Mouse (Mus musculus): ENCODE results near the gene Bmp4. TPM values are rescaled to one million over a fixed set of nuclear protein-coding genes. Genes with fewer than 3 reads are reported as not detected.
A peak's percentile ranks its signal among the peaks of the same experiment; 100 is the strongest.

The Bmp4 gene
- total RNA-seq (2021) = 10 to 100 TPM; 13.3 to 17.8 TPM

DNA sequence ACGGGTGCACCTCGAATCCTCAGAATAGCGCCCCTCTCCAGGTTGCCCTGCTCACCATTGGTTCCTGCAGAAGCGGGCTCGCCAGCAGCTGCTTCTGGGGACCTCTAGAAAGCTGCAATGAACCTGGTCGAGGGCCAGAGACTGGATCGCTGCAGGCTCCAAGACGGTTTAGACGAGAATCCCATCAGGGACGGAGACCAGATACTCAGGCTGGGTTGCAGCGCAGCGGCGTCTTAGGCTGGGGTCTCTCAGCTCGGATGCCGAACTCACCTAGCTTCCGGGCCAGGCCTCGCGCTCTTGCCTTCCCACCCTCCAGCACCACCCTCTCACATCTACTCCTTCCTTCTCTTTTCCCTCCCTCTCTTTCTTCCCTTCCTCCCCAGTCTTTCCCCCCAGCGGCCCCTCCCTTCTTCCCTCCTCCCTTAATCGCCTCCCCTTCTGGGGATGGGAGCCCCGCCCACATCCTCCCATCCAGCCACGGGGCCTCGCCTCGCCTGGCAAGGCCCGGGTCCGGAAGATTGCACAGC lies at the start of gene Bmp4:
TSS of gene Bmp4 (minus strand) at position 421 of the 527 bp plus-strand sequence.
- intact Hi-C loops (cut with DNase I) = no loop called here
- peak; percentile 53 to 69 for DNase-seq

DNA sequence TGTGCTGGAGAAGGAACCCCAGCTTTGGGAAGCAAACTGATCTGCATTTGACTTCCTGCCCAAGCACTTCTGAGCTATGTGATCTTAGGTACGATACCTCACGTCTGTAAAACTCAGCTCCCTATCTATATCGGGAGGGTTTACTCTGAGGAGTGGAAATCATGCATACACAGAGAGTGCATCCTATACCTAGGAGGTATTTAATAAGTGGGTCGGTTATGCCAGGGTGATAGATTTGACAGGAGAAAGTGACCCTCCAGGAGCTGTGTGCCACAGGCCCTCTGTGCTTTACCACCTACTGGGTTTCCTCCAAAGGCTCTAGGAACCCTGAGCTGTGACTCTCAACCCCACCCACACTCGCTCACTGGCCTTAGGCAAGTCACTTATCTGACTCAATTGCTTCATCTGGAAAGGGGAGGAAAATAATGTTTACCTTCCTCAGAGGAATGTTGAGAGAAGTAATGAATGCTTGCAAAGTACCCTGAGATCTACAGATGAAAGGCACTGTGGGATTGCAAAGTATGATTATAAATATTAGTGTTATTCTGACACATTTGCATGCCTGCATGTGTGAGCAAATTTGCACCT lies 49.1 kb upstream of the Bmp4 start:
- DNase-seq = no peak
- intact Hi-C loops (cut with DNase I) = no loop called here

- DNase-seq = no peak
- intact Hi-C loops (cut with DNase I) = no loop called here
These were observed 46.1 kb upstream of the Bmp4 start for GRCm38 (mm10) chr14:46436471-46437090.

GRCm38 (mm10) chr14:46430231-46430630 lies 39.8 kb upstream of the Bmp4 start:
- DNase-seq = no peak
- intact Hi-C loops (cut with DNase I) = no loop called here

DNA sequence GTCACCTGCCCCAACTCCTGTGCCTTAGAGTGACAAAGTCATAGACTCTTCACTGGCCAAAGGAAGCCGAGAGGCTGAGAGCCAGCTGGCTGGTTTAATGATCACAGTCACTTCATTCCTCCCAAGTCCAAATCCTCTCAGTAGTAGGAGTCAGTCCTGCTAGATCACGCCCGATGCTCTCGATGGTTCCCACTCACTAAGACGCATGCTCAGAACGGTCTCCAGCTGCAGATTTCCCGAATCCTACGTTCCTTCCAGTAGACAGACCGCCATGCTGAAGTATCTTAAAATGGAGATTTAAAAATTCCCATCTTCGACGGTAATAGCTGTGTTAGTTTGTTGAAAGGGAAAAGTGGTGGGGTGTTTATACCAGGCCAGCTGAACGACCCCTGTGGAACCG lies 36.8 kb upstream of the Bmp4 start:
- intact Hi-C loops (cut with DNase I) = no loop called here
- no peak for DNase-seq

GRCm38 (mm10) chr14:46421823-46422222 lies 31.4 kb upstream of the Bmp4 start:
- DNase-seq = no peak
- intact Hi-C loops (cut with DNase I) = no loop called here

DNA sequence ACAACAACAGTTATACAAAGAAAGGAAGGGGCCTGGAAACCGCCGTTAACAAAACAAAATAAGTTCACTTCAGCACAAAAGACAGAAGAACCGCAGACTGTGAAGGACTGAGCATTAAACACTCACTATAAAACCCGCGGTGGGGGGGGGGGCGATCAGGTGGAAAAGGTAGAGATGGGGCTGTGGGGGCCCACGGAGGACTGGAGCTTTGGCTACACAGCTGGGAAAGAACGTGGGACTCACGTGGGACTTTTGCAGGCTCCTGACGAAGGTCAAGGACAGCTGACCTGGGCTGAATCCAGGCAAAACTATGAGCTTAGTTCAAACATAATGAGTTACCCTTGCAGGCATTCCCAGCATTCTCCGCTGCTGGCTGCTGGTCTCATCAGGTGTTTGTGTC lies 28.8 kb upstream of the Bmp4 start:
- DNase-seq = no peak
- intact Hi-C loops (cut with DNase I) = no loop called here

- no peak for DNase-seq
- intact Hi-C loops (cut with DNase I) = no loop called here
These were observed 28.1 kb upstream of the Bmp4 start for GRCm38 (mm10) chr14:46418371-46419097.

- intact Hi-C loops (cut with DNase I) = no loop called here
- no peak for DNase-seq
These were observed 22.1 kb upstream of the Bmp4 start for GRCm38 (mm10) chr14:46412497-46413000.

DNA sequence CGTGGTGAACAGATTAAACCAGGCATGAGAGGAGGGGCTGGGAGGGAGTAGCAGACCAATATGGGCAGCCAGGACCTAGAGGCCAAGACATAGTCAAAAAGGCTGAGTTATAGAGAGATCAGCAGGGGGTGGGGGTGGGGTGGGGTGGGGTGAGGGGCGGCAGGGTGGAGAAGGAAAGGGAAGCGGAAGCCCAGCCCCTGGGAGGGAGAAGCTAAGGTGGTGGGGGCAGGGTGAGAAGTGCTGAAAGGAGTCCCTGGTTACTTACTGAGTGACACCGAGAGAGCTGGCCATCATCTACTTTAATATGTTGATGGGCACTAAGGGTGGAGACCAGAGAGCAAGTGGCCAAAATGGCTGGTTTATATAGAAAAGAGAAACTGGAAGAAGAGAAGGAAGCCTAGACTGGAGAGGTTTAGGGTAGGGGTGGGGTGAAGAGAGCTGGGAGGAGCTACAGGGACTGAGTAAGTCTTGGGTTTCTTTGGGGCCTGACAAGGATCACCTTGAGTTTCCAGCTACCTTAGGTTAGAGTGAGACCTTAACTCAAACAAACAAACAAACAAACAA lies 20.2 kb upstream of the Bmp4 start:
- intact Hi-C loops (cut with DNase I) = no loop called here
- DNase-seq = no peak

DNA sequence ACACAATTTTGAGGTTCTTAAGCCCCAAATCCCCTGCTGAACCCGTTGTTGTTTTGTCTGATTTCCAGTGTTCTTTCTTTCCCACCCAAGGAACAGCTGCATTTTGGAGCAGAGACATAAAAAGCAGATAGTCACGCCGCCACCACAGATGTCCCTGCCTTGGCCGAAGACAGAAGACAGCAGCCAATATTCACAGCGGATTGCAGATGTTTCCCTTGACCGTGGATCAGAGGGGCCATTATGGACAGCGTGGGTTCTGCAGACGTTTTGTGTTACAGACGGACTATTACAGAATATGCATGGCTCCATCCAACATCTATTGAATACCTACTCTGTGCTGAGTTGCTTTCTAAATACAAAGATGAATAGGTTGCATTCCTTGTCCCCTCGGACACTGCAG lies 18.5 kb upstream of the Bmp4 start:
- intact Hi-C loops (cut with DNase I) = no loop called here

GRCm38 (mm10) chr14:46408319-46408718 lies 17.9 kb upstream of the Bmp4 start:
- DNase-seq = no peak
- intact Hi-C loops (cut with DNase I) = no loop called here

More for the DNA sequence above, 18.5 kb upstream of the Bmp4 start:
- DNase-seq = peak; percentile 9 to 15

GRCm38 (mm10) chr14:46399925-46400324 lies 9.5 kb upstream of the Bmp4 start:
- no peak for DNase-seq
- intact Hi-C loops (cut with DNase I) = no loop called here

GRCm38 (mm10) chr14:46398091-46398695 lies 7.7 kb upstream of the Bmp4 start:
- intact Hi-C loops (cut with DNase I) = no loop called here
- DNase-seq = peak in 1 of 2 experiments; percentile 5

DNA sequence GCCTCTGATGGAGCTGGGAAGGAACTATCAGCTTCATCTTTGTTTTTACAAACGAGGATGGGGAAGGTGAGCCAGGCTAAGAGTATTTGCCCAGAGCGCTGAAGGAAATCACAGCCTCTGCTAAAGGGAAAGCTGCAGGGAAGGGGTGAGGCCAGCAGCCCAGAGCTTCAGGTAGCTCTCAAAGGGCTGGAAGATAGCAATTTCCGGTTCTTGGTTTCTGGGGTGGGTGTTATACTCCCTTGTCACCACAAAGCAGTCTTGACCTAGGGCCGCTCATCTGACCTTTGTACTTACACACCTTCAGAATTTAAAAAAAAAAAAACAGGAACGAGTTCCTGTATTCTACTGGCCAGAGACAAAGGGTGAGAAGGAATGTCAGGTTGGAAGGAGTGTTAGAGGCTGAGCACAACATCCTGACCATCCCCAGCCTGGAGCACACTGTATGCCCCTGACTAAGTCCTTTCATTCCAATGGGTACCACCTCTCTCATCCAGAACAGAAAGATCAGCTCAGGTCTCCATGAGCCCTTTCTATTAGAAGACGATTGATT lies 1.2 kb upstream of the Bmp4 start:
- DNase-seq = no peak
- intact Hi-C loops (cut with DNase I) = no loop called here

- intact Hi-C loops (cut with DNase I) = loop anchor here (5.0 kb wide), 6 partner anchors 87 to 732 kb away; partner anchors contain the start of gene Ddhd1
- DNase-seq = peak in 1 of 2 experiments; percentile 11
These were observed 826 bp downstream of the Bmp4 start for GRCm38 (mm10) chr14:46389438-46390248.

GRCm38 (mm10) chr14:46388636-46389035 lies 1.8 kb downstream of the Bmp4 start:
- intact Hi-C loops (cut with DNase I) = loop anchor here (1.0 to 5.0 kb wide), 7 partner anchors 71 to 731 kb away; partner anchors contain the start of gene Ddhd1
- peak; percentile 64 to 66 for DNase-seq

DNA sequence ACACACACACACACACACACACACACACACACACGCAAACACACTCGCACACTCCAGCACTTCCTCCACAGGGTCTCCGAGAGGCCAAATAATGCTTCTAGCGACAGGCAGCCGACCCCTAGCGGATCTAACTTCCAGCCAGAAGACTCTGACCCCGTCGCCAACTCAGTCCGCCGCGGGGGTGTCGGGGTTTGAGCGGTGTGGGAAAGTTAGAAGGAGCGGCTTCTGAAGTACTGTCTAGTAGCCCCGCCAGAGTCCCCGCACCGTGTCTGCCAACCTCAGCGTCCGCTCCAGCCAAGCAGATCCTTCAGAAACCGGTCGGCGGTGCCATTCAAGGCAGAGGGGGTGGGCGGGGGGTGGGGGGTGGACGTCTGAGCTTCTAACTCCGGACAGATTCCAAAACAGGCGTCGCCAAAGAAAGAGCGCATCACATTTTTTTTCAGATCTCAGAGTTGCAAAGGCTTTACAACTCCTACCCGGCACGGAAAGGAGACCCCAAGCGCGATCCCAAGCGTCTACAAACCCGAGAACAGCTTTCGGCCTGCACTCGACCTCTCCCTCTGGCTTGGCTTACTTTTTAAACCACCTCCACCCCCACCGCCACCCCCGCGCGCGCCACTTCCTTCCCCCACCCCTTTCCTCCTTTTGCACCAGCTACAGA lies 2.5 kb downstream of the Bmp4 start:
- intact Hi-C loops (cut with DNase I) = loop anchor here (1.0 to 5.0 kb wide), 8 partner anchors 71 to 731 kb away; partner anchors contain the start of gene Ddhd1
- peak; percentile 55 to 66 for DNase-seq

- intact Hi-C loops (cut with DNase I) = loop anchor here (2.0 to 5.0 kb wide), 7 partner anchors 85 to 730 kb away; partner anchors contain the start of gene Ddhd1
- peak; percentile 82 to 84 for DNase-seq
These were observed 3.2 kb downstream of the Bmp4 start for GRCm38 (mm10) chr14:46387357-46387671.

All from heart, postnatal 36 days (tissue).